Mouse (Mus musculus) small intestine, adult 2 months (tissue): ENCODE results near the gene Dusp10.

ENCODE experiments used
- CTCF ChIP-seq: fragments of 200-500 bp; IDR thresholded peaks from 2 replicates; pipeline ENCODE4 v1.5.1; 2012; ENCODE audit warnings: low read depth, mild to moderate bottlenecking, control low read depth, inconsistent platforms, low read length, moderate library complexity, mixed read lengths; ENCODE audit not compliant: insufficient replicate concordance, insufficient read length; ENCODE audit errors: extremely low read depth
- POLR2A ChIP-seq: fragments of 200-500 bp; IDR thresholded peaks from 2 replicates; pipeline ENCODE4 v1.6.1; 2012; ENCODE audit warnings: low read depth, mild to moderate bottlenecking, control low read depth, inconsistent platforms, low read length, moderate library complexity

DNA sequence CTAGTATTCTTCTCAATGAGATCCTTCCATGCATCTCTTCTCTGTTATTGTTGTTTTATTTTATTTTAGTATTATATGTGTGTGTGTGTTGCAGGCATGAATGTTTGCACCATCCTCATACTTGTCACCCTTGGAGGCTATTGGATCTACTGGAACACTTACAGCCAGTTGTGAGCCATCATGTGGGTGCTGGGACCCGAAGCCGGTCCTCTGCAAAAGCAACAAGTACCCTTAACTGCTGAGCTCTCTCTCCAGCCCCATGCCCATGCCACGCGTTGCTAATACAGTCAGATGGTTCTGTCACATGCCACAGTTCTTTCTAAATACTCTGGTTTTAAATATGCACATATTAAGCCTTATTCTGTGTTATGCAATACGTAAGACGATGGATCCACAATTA, 1.8 kb upstream of the Dusp10 start:
- TF ChIP-seq CTCF (no peak), POLR2A (no peak)
